13 mouse cellular contexts compared by ENCODE assay signal in the genomic region with DNA sequence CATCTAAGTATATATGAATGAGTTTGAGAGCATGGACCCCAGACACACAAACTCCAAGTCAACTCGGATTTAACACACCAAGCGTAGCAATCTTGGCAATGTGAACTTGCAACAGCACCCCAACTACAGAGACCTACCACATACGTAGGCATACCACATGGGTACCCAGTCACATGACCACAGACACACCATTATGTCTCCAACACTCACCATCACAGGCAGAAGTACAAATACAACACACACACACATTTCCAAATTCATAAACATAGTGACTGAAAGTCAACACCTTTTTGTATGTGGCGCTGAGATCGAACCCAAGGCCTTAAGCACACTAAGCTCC.
"Had no signal": no experiment of that assay in that cellular context is flagged by ENCODE, and none has a peak within 500 bp of the region (broad histone marks: within the 10 kb centered on the region; RNA-seq: fewer than 3 reads in every experiment).

No protein-coding gene starts in this region.

- H3K36me3 ChIP-seq: kidney, embryonic 15.5 days; limb, embryonic 13.5 days; midbrain, embryonic 13.5 days; neural tube, embryonic 12.5 days had no signal

- H3K4me2 ChIP-seq: neural tube, embryonic 12.5 days had no signal

- H3K9me3 ChIP-seq: kidney, embryonic 15.5 days; midbrain, embryonic 13.5 days had no signal

- H3K27ac ChIP-seq: kidney, embryonic 15.5 days; limb, embryonic 13.5 days; liver, embryonic 14.5 days; neural tube, embryonic 12.5 days had no signal

- H3K9ac ChIP-seq: kidney, embryonic 15.5 days; limb, embryonic 13.5 days; liver, embryonic 14.5 days; midbrain, embryonic 13.5 days; neural tube, embryonic 12.5 days had no signal

- H3K4me3 ChIP-seq: limb, embryonic 13.5 days; midbrain, embryonic 13.5 days; myocyte; neural tube, embryonic 12.5 days had no signal

- DNase-seq: kidney, postnatal 14 days; left cerebral cortex, postnatal 4 days; lung, adult 18-20 months; retina, postnatal 1 day; right cerebral cortex, postnatal 4 days; spleen, adult 18-20 months; thymus, postnatal 4 days had no signal
